11 mouse cellular contexts compared by ENCODE assay signal in genomic region chr2:45096638-45097247, GRCm38 (mm10). TPM values are rescaled to one million over a fixed set of nuclear protein-coding genes. Genes with fewer than 3 reads are reported as not detected.
DNase-seq lines count a peak whose midpoint lies in the region; ATAC-seq and TF ChIP-seq lines count a peak whose summit lies in the region.
"Had no signal": no experiment of that assay in that cellular context is flagged by ENCODE, and none has a peak within 500 bp of the region (broad histone marks: within the 10 kb centered on the region; RNA-seq: fewer than 3 reads in every experiment).

No protein-coding gene starts in this region.

- no peaks in the 10 kb centered on the region for H3K9me3 ChIP-seq in intestine, embryonic 14.5 days (ENCODE audit: control insufficient read depth, low read length)
- no peaks in the 10 kb centered on the region for H3K9me3 ChIP-seq in intestine, postnatal 0 days (ENCODE audit: control insufficient read depth)
- H3K9me3 ChIP-seq in forebrain, embryonic 15.5 days = no peaks in the 10 kb centered on the region
- H3K9me3 ChIP-seq in midbrain, embryonic 15.5 days = no peaks in the 10 kb centered on the region
- H3K9me3 ChIP-seq: embryonic facial prominence, embryonic 12.5 days; liver, embryonic 15.5 days had no signal

- no peaks in the 10 kb centered on the region for H3K27me3 ChIP-seq in intestine, embryonic 14.5 days (replicated peaks; ENCODE audit: control insufficient read depth, insufficient read depth, low read length)
- H3K27me3 ChIP-seq in intestine, postnatal 0 days (replicated peaks; ENCODE audit: control insufficient read depth, insufficient read depth, low read length) = peaks cover 9% of the 10 kb centered on the region; the same call in 1 of the 2 replicates
- H3K27me3 ChIP-seq in forebrain, embryonic 15.5 days = no peaks in the 10 kb centered on the region
- H3K27me3 ChIP-seq in midbrain, embryonic 15.5 days (replicated peaks) = no peaks in the 10 kb centered on the region
- H3K27me3 ChIP-seq: embryonic facial prominence, embryonic 12.5 days; liver, embryonic 15.5 days had no signal

- H3K36me3 ChIP-seq in intestine, embryonic 14.5 days (ENCODE audit: control insufficient read depth, insufficient read depth, low read length) = peaks cover 19% of the 10 kb centered on the region; the same call in 1 of the 2 replicates
- H3K36me3 ChIP-seq in intestine, postnatal 0 days (ENCODE audit: control insufficient read depth, insufficient read depth) = no peaks in the 10 kb centered on the region
- peaks cover 13% of the 10 kb centered on the region; the same call in 1 of the 2 replicates for H3K36me3 ChIP-seq in forebrain, embryonic 15.5 days
- H3K36me3 ChIP-seq in midbrain, embryonic 15.5 days (replicated peaks) = no peaks in the 10 kb centered on the region
- H3K36me3 ChIP-seq: embryonic facial prominence, embryonic 12.5 days had no signal

- H3K4me1 ChIP-seq in intestine, embryonic 14.5 days (replicated peaks; ENCODE audit: control insufficient read depth, insufficient read depth, low read length) = peaks cover 18% of the 10 kb centered on the region
- H3K4me1 ChIP-seq in intestine, postnatal 0 days (replicated peaks; ENCODE audit: control insufficient read depth, insufficient read depth, low read length) = no peaks in the 10 kb centered on the region
- H3K4me1 ChIP-seq in brown adipose tissue, adult 24 weeks (ENCODE audit: control insufficient read depth, insufficient read depth, insufficient read length, low read length) = peaks cover 9% of the 10 kb centered on the region
- H3K4me1 ChIP-seq in forebrain, embryonic 15.5 days = peaks cover 89% of the 10 kb centered on the region
- peaks cover 49% of the 10 kb centered on the region for H3K4me1 ChIP-seq in midbrain, embryonic 15.5 days

- H3K27ac ChIP-seq in intestine, embryonic 14.5 days (ENCODE audit: low read depth) = peak overlapping the region; percentile 29; the same call in 1 of the 2 replicates
- H3K27ac ChIP-seq in intestine, postnatal 0 days (ENCODE audit: low read depth, low read length) = no peak overlapping the region
- 0 out of 2 replicates have a peak overlapping the region, but pooled peaks have one; percentile 11 for H3K27ac ChIP-seq in brown adipose tissue, adult 24 weeks (replicated peaks; ENCODE audit: low read depth, low read length)
- H3K27ac ChIP-seq in forebrain, embryonic 15.5 days (replicated peaks) = peak overlapping the region; percentile 79
- H3K27ac ChIP-seq in midbrain, embryonic 15.5 days = peak overlapping the region; percentile 52
- H3K27ac ChIP-seq: embryonic facial prominence, embryonic 12.5 days; liver, embryonic 15.5 days had no signal

- H3K4me3 ChIP-seq in intestine, embryonic 14.5 days (ENCODE audit: low read depth, low read length) = no peak overlapping the region
- H3K4me3 ChIP-seq in intestine, postnatal 0 days (ENCODE audit: low read depth, low read length) = no peak overlapping the region
- H3K4me3 ChIP-seq in brown adipose tissue, adult 24 weeks (ENCODE audit: insufficient read depth, low read depth, low read length) = no peak overlapping the region
- H3K4me3 ChIP-seq in forebrain, embryonic 15.5 days = 0 out of 2 replicates have a peak overlapping the region, but pooled peaks have one; percentile 6
- no peak overlapping the region for H3K4me3 ChIP-seq in midbrain, embryonic 15.5 days
- H3K4me3 ChIP-seq: embryonic facial prominence, embryonic 12.5 days; liver, embryonic 15.5 days had no signal

- ATAC-seq in intestine, embryonic 14.5 days (replicated peaks; ENCODE audit: low FRiP score, low TSS enrichment, low read depth) = no peak
- no peak for ATAC-seq in intestine, postnatal 0 days
- peak; percentile 53 for ATAC-seq in forebrain, embryonic 15.5 days (replicated peaks)
- ATAC-seq in midbrain, embryonic 15.5 days (replicated peaks) = peak; percentile 50; the same call in 1 of the 2 replicates
- ATAC-seq in frontal cortex, adult (ENCODE audit: low TSS enrichment) = no peak
- ATAC-seq: inflammation-experienced regulatory T-cells, adult 6 months had no signal

- DNase-seq in intestine, embryonic 14.5 days (ENCODE audit: low spot score) = peak; percentile 52
- no peak for DNase-seq in cerebellum, adult 9-11 months
- no peak for DNase-seq in layer of hippocampus, postnatal 14 days (ENCODE audit: low spot score in 2 of 2)

- no peak for TF ChIP-seq CTCF in intestine, postnatal 0 days (IDR thresholded peaks at IDR 0.05; ENCODE audit: low read depth)

- WGBS in intestine, embryonic 14.5 days = 45% methylated on average over 10 of the region's 10 CpGs
- WGBS in intestine, postnatal 0 days = 51% methylated on average over 10 of the region's 10 CpGs
- 17% methylated on average over 10 of the region's 10 CpGs for WGBS in forebrain, embryonic 15.5 days
- 21% methylated on average over 10 of the region's 10 CpGs for WGBS in midbrain, embryonic 15.5 days

- H3K4me2 ChIP-seq in intestine, embryonic 14.5 days (ENCODE audit: low read length) = no peak overlapping the region
- no peak overlapping the region for H3K4me2 ChIP-seq in intestine, postnatal 0 days (replicated peaks; ENCODE audit: low read depth)
- peak overlapping the region; percentile 35 for H3K4me2 ChIP-seq in forebrain, embryonic 15.5 days (replicated peaks)
- H3K4me2 ChIP-seq in midbrain, embryonic 15.5 days = peak overlapping the region; percentile 24
- H3K4me2 ChIP-seq: embryonic facial prominence, embryonic 12.5 days; liver, embryonic 15.5 days had no signal

- H3K9ac ChIP-seq in intestine, embryonic 14.5 days (ENCODE audit: low read length) = no peak overlapping the region
- H3K9ac ChIP-seq in intestine, postnatal 0 days (ENCODE audit: low read depth, low read length) = no peak overlapping the region
- H3K9ac ChIP-seq in forebrain, embryonic 15.5 days (replicated peaks) = no peak overlapping the region
- H3K9ac ChIP-seq in midbrain, embryonic 15.5 days = no peak overlapping the region
- H3K9ac ChIP-seq: embryonic facial prominence, embryonic 12.5 days; liver, embryonic 15.5 days had no signal

RNA-seq across cellular contexts. Expression of gene Zeb2, which starts 20.5 kb away (rescaled TPM):
- polyA plus RNA-seq in intestine, embryonic 14.5 days (2014; fragmentation: Nextera tagmentation; extraction: Ambion mirVana) = 44.5 and 49.2 TPM in 2 replicates
- 13.1 and 14.2 TPM in 2 replicates for polyA plus RNA-seq in intestine, postnatal 0 days (2015; fragmentation: Nextera tagmentation; extraction: Ambion mirVana)
- polyA plus RNA-seq in brown adipose tissue, adult 24 weeks (2012; ENCODE audit: insufficient read depth, insufficient read length, missing spikeins) = 51.2 and 53.0 TPM in 2 replicates
- 106 and 119 TPM in 2 replicates for polyA plus RNA-seq in forebrain, embryonic 15.5 days (2015; fragmentation: Nextera tagmentation; extraction: Ambion mirVana)
- polyA plus RNA-seq in midbrain, embryonic 15.5 days (2015; fragmentation: Nextera tagmentation; extraction: Ambion mirVana) = 30.8 and 31.5 TPM in 2 replicates
- total RNA-seq in layer of hippocampus, postnatal 14 days (2021) = 100 to 1,000 TPM; 345 to 384 TPM

Comparison
In these comparisons a context has a peak if more than half of its experiments do, and no peak if none do; other contexts are left out.
1. ATAC-seq: peak in forebrain, embryonic 15.5 days (single experiment) and midbrain, embryonic 15.5 days (single experiment); none in intestine, embryonic 14.5 days (single experiment), intestine, postnatal 0 days (single experiment) and frontal cortex, adult (single experiment).
2. H3K4me2 ChIP-seq: peak in forebrain, embryonic 15.5 days (single experiment) and midbrain, embryonic 15.5 days (single experiment); none in intestine, embryonic 14.5 days (single experiment) and intestine, postnatal 0 days (single experiment).